Mouse (Mus musculus) heart, embryonic 15.5 days (tissue): ENCODE results near the gene Abhd5. TPM values are rescaled to one million over a fixed set of nuclear protein-coding genes. Genes with fewer than 3 reads are reported as not detected.

ENCODE experiments used
- ATAC-seq: fragments of 200-750 bp; cut with Nextera tagmentation; replicated peaks from 2 replicates; pipeline ENCODE4 v1.8.0; 2017; ENCODE audit warnings: low read depth, moderate TSS enrichment; ENCODE audit not compliant: insufficient number of reproducible peaks, insufficient read depth, low FRiP score
- H3K27ac ChIP-seq: fragments of 300-500 bp; sonication (generic); 2 replicates; pipeline ENCODE4 v1.5.1; 2015; ENCODE audit warnings: mild to moderate bottlenecking, inconsistent platforms
- H3K27me3 ChIP-seq: fragments of 300-500 bp; sonication (generic); 2 replicates; pipeline ENCODE4 v1.6.1; 2015; ENCODE audit warnings: inconsistent platforms
- H3K36me3 ChIP-seq: fragments of 300-500 bp; sonication (generic); 2 replicates; pipeline ENCODE4 v1.6.1; 2015; ENCODE audit warnings: mild to moderate bottlenecking, inconsistent platforms
- H3K4me1 ChIP-seq: fragments of 300-500 bp; sonication (generic); replicated peaks from 2 replicates; pipeline ENCODE4 v1.6.1; 2015; ENCODE audit warnings: inconsistent platforms
- H3K4me2 ChIP-seq: fragments of 300-500 bp; sonication (generic); 2 replicates; pipeline ENCODE4 v1.6.1; 2015; ENCODE audit warnings: inconsistent platforms, mild to moderate bottlenecking, moderate library complexity
- H3K4me3 ChIP-seq: fragments of 300-500 bp; sonication (generic); 2 replicates; pipeline ENCODE4 v1.5.1; 2015; ENCODE audit warnings: mild to moderate bottlenecking, inconsistent platforms
- H3K9ac ChIP-seq: fragments of 300-500 bp; sonication (generic); 2 replicates; pipeline ENCODE4 v1.6.1; 2015; ENCODE audit warnings: mild to moderate bottlenecking, inconsistent platforms
- H3K9me3 ChIP-seq: fragments of 300-500 bp; sonication (generic); replicated peaks from 2 replicates; pipeline ENCODE4 v1.6.1; 2016; ENCODE audit warnings: inconsistent platforms
- WGBS: fragments of 180-500 bp; shearing (Covaris S2); methylation state at CpG from one replicate; pipeline ENCODE4 v1.1.7; 2015; ENCODE audit warnings: mixed read lengths; 5-methylcytosine and 5-hydroxymethylcytosine counted together
- polyA plus RNA-seq: library from polyadenylated mRNA; unstranded; fragments of >200 nt; fragmentation: Nextera tagmentation; extraction: Ambion mirVana; gene quantifications from 2 replicates; pipeline ENCODE4 v1.2.1, GENCODE M21; 2015

Abhd5 gene
- polyA plus RNA-seq, 1 experiment from 2014 or later = 20.4 TPM

GRCm38 (mm10) chr9:122316562-122316961 is 34.8 kb upstream of the Abhd5 start:
- no peaks in the 10 kb centered on the region for H3K9me3 ChIP-seq
- no peaks in the 10 kb centered on the region for H3K4me1 ChIP-seq
- ATAC-seq = no peak
- 62% methylated on average over 7 of the region's 7 CpGs for WGBS
- H3K9ac ChIP-seq = no peak overlapping the region
- H3K27me3 ChIP-seq = no peaks in the 10 kb centered on the region
- H3K4me2 ChIP-seq = no peak overlapping the region
- no peak overlapping the region for H3K27ac ChIP-seq
- H3K4me3 ChIP-seq = no peak overlapping the region
- no peaks in the 10 kb centered on the region for H3K36me3 ChIP-seq

GRCm38 (mm10) chr9:122320626-122321025 is 30.8 kb upstream of the Abhd5 start:
- H3K36me3 ChIP-seq = no peaks in the 10 kb centered on the region
- no peak overlapping the region for H3K4me2 ChIP-seq
- H3K4me3 ChIP-seq = no peak overlapping the region
- H3K9ac ChIP-seq = no peak overlapping the region
- no peak for ATAC-seq
- H3K9me3 ChIP-seq = no peaks in the 10 kb centered on the region
- no peaks in the 10 kb centered on the region for H3K4me1 ChIP-seq
- no peaks in the 10 kb centered on the region for H3K27me3 ChIP-seq
- no peak overlapping the region for H3K27ac ChIP-seq
- WGBS = 87% methylated on average over 4 of the region's 4 CpGs

GRCm38 (mm10) chr9:122322356-122322755 is 29.1 kb upstream of the Abhd5 start:
- Histone ChIP-seq H3K36me3 (no peaks in the 10 kb centered on the region), H3K9ac (no peak overlapping the region), H3K27me3 (no peaks in the 10 kb centered on the region), H3K4me3 (no peak overlapping the region), H3K4me1 (no peaks in the 10 kb centered on the region), H3K4me2 (no peak overlapping the region), H3K9me3 (no peaks in the 10 kb centered on the region), H3K27ac (no peak overlapping the region)
- 67% methylated on average over 3 of the region's 3 CpGs for WGBS
- ATAC-seq = no peak

- no peak overlapping the region for H3K4me3 ChIP-seq
- H3K9ac ChIP-seq = no peak overlapping the region
- H3K9me3 ChIP-seq = no peaks in the 10 kb centered on the region
- whole genome bisulfite sequencing = 75% methylated on average over 1 of the region's 1 CpGs
- H3K36me3 ChIP-seq = no peaks in the 10 kb centered on the region
- H3K27ac ChIP-seq = no peak overlapping the region
- H3K27me3 ChIP-seq = no peaks in the 10 kb centered on the region
- ATAC-seq = no peak
- no peaks in the 10 kb centered on the region for H3K4me1 ChIP-seq
- no peak overlapping the region for H3K4me2 ChIP-seq
These were observed 25.4 kb upstream of the Abhd5 start for GRCm38 (mm10) chr9:122325996-122326395.

GRCm38 (mm10) chr9:122328199-122328598 is 23.2 kb upstream of the Abhd5 start:
- no peak for ATAC-seq
- Histone ChIP-seq H3K27ac (no peak overlapping the region), H3K4me3 (no peak overlapping the region), H3K9me3 (no peaks in the 10 kb centered on the region), H3K27me3 (no peaks in the 10 kb centered on the region), H3K4me2 (no peak overlapping the region), H3K4me1 (no peaks in the 10 kb centered on the region), H3K9ac (no peak overlapping the region), H3K36me3 (no peaks in the 10 kb centered on the region)
- 60% methylated on average over 3 of the region's 3 CpGs for WGBS

GRCm38 (mm10) chr9:122336677-122337076 is 14.7 kb upstream of the Abhd5 start:
- Histone ChIP-seq H3K9me3 (no peaks in the 10 kb centered on the region), H3K9ac (no peak overlapping the region), H3K27ac (no peak overlapping the region), H3K27me3 (no peaks in the 10 kb centered on the region), H3K4me2 (no peak overlapping the region), H3K4me3 (no peak overlapping the region), H3K4me1 (no peaks in the 10 kb centered on the region), H3K36me3 (no peaks in the 10 kb centered on the region)
- no peak for ATAC-seq
- 61% methylated on average over 2 of the region's 2 CpGs for WGBS

- Histone ChIP-seq H3K9me3 (no peaks in the 10 kb centered on the region), H3K4me3 (no peak overlapping the region), H3K27ac (no peak overlapping the region), H3K4me1 (no peaks in the 10 kb centered on the region), H3K9ac (no peak overlapping the region), H3K27me3 (no peaks in the 10 kb centered on the region), H3K36me3 (no peaks in the 10 kb centered on the region), H3K4me2 (no peak overlapping the region)
- no peak for ATAC-seq
- 36% methylated on average over 8 of the region's 8 CpGs for WGBS
These were observed 13.9 kb upstream of the Abhd5 start for GRCm38 (mm10) chr9:122337510-122337931.

- H3K27ac ChIP-seq = no peak overlapping the region
- H3K36me3 ChIP-seq = no peaks in the 10 kb centered on the region
- no peak for ATAC-seq
- no peaks in the 10 kb centered on the region for H3K27me3 ChIP-seq
- WGBS = 49% methylated on average over 5 of the region's 5 CpGs
- H3K9ac ChIP-seq = no peak overlapping the region
- no peak overlapping the region for H3K4me3 ChIP-seq
- H3K4me1 ChIP-seq = no peaks in the 10 kb centered on the region
- H3K4me2 ChIP-seq = no peak overlapping the region
- no peaks in the 10 kb centered on the region for H3K9me3 ChIP-seq
These were observed 11.4 kb upstream of the Abhd5 start for GRCm38 (mm10) chr9:122339972-122340371.

GRCm38 (mm10) chr9:122343399-122343798 is 8.0 kb upstream of the Abhd5 start:
- Histone ChIP-seq H3K27ac (no peak overlapping the region), H3K9me3 (no peaks in the 10 kb centered on the region), H3K36me3 (no peaks in the 10 kb centered on the region), H3K4me2 (no peak overlapping the region), H3K4me3 (no peak overlapping the region), H3K27me3 (no peaks in the 10 kb centered on the region), H3K9ac (no peak overlapping the region), H3K4me1 (no peaks in the 10 kb centered on the region)
- WGBS = 63% methylated on average over 7 of the region's 7 CpGs
- ATAC-seq = no peak

GRCm38 (mm10) chr9:122344560-122344959 is 6.8 kb upstream of the Abhd5 start:
- Histone ChIP-seq H3K4me1 (no peaks in the 10 kb centered on the region), H3K9ac (no peak overlapping the region), H3K36me3 (no peaks in the 10 kb centered on the region), H3K27me3 (no peaks in the 10 kb centered on the region), H3K4me2 (no peak overlapping the region), H3K27ac (no peak overlapping the region), H3K9me3 (no peaks in the 10 kb centered on the region), H3K4me3 (no peak overlapping the region)
- 81% methylated on average over 8 of the region's 8 CpGs for WGBS
- ATAC-seq = no peak

- 83% methylated on average over 3 of the region's 3 CpGs for WGBS
- no peak for ATAC-seq
- no peak overlapping the region for H3K4me2 ChIP-seq
These were observed 6.1 kb upstream of the Abhd5 start for GRCm38 (mm10) chr9:122345291-122345690.

GRCm38 (mm10) chr9:122346059-122346458 is 5.3 kb upstream of the Abhd5 start:
- Histone ChIP-seq H3K4me2 (no peak overlapping the region), H3K4me3 (no peak overlapping the region), H3K9ac (no peak overlapping the region), H3K9me3 (no peaks in the 10 kb centered on the region), H3K36me3 (no peaks in the 10 kb centered on the region), H3K27me3 (no peaks in the 10 kb centered on the region), H3K27ac (no peak overlapping the region), H3K4me1 (peaks cover 5% of the 10 kb centered on the region)
- 78% methylated on average over 5 of the region's 5 CpGs for WGBS
- ATAC-seq = no peak

More at GRCm38 (mm10) chr9:122345291-122345690, 6.1 kb upstream of the Abhd5 start:
- Histone ChIP-seq H3K36me3 (no peaks in the 10 kb centered on the region), H3K4me3 (no peak overlapping the region), H3K27me3 (no peaks in the 10 kb centered on the region), H3K4me1 (no peaks in the 10 kb centered on the region), H3K9ac (no peak overlapping the region), H3K27ac (no peak overlapping the region), H3K9me3 (no peaks in the 10 kb centered on the region)
